Mouse (Mus musculus): ENCODE results near the gene Tgfbr2. TPM values are rescaled to one million over a fixed set of nuclear protein-coding genes. Genes with fewer than 3 reads are reported as not detected.

The Tgfbr2 gene
- polyA plus RNA-seq, 1 experiment from 2014 or later: 33.8 TPM

DNA sequence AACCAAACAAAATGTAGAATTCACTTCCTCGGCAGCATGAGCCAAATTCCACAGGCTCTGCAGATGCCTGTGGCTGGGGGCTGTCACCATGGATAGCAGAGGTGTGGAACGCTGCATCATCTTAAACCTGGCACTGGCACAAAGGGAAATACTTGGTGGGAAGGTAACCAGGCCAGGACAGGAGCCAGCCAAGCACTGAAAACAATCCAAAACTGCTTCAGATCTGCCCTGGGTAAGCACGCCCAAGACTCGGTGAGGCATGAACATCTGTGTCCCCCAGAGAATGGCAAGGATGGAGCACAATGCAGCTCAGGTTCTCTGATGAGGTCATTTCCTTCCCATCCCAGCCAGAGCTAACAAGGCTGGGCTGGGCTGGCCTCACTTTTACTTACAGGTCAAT, 43.6 kb upstream of the Tgfbr2 start:
- Histone ChIP-seq H3K27ac (ENCODE audit: low read length) (peak overlapping the region; percentile 66), H3K36me3 (ENCODE audit: control insufficient read depth, insufficient read depth, low read length) (no peaks in the 10 kb centered on the region)
- WGBS: 31% methylated on average over 4 of the region's 4 CpGs

GRCm38 (mm10) chr9:116217099-116217498, 41.9 kb upstream of the Tgfbr2 start:
- 85% methylated on average over 7 of the region's 7 CpGs for WGBS
- Histone ChIP-seq H3K27me3 (ENCODE audit: control insufficient read depth, insufficient read depth, low read length) (no peaks in the 10 kb centered on the region), H3K9me3 (replicated peaks; ENCODE audit: control insufficient read depth, low read length) (no peaks in the 10 kb centered on the region), H3K4me2 (ENCODE audit: low read depth, low read length) (no peak overlapping the region), H3K4me1 (ENCODE audit: control insufficient read depth, insufficient read depth, low read length) (peaks cover 21% of the 10 kb centered on the region), H3K36me3 (ENCODE audit: control insufficient read depth, insufficient read depth, low read length) (no peaks in the 10 kb centered on the region), H3K9ac (ENCODE audit: low read length) (no peak overlapping the region), H3K4me3 (replicated peaks; ENCODE audit: low read length) (no peak overlapping the region), H3K27ac (ENCODE audit: low read length) (no peak overlapping the region)
- ATAC-seq (ENCODE audit: insufficient read depth, low FRiP score): no peak

More for the DNA sequence above, 43.6 kb upstream of the Tgfbr2 start:
- Histone ChIP-seq H3K4me2 (ENCODE audit: low read depth, low read length) (no peak overlapping the region), H3K9ac (ENCODE audit: low read length) (no peak overlapping the region), H3K9me3 (replicated peaks; ENCODE audit: control insufficient read depth, low read length) (no peaks in the 10 kb centered on the region), H3K4me1 (ENCODE audit: control insufficient read depth, insufficient read depth, low read length) (peaks cover 14% of the 10 kb centered on the region), H3K4me3 (replicated peaks; ENCODE audit: low read length) (no peak overlapping the region), H3K27me3 (ENCODE audit: control insufficient read depth, insufficient read depth, low read length) (no peaks in the 10 kb centered on the region)
- ATAC-seq (ENCODE audit: insufficient read depth, low FRiP score): peak; percentile 61; the same call in 1 of the 2 replicates

DNA sequence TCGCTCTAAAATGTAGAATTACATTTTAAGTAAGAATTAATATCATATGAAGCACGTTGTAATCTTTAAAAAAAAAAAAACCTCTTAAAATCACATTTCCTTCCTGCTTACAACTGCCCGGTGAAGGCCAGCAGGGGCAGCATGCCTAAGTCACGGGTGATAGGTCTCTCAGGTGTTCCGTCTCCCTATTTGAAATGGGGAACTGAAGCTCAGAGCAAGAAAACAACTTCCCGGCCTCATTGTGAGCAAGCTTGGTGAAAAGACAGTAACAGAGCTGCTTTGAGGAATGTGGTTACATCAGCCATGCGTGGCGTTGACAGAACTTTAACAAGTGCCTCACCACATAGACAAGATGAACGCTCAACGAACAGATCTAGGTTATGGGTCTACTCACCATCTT, 41.5 kb upstream of the Tgfbr2 start:
- 83% methylated on average over 10 of the region's 10 CpGs for WGBS
- Histone ChIP-seq H3K4me2 (ENCODE audit: low read depth, low read length) (no peak overlapping the region), H3K9ac (ENCODE audit: low read length) (no peak overlapping the region), H3K27ac (ENCODE audit: low read length) (no peak overlapping the region), H3K36me3 (ENCODE audit: control insufficient read depth, insufficient read depth, low read length) (no peaks in the 10 kb centered on the region), H3K27me3 (ENCODE audit: control insufficient read depth, insufficient read depth, low read length) (no peaks in the 10 kb centered on the region), H3K9me3 (replicated peaks; ENCODE audit: control insufficient read depth, low read length) (no peaks in the 10 kb centered on the region), H3K4me1 (ENCODE audit: control insufficient read depth, insufficient read depth, low read length) (peaks cover 21% of the 10 kb centered on the region), H3K4me3 (replicated peaks; ENCODE audit: low read length) (no peak overlapping the region)
- ATAC-seq (ENCODE audit: insufficient read depth, low FRiP score): no peak

DNA sequence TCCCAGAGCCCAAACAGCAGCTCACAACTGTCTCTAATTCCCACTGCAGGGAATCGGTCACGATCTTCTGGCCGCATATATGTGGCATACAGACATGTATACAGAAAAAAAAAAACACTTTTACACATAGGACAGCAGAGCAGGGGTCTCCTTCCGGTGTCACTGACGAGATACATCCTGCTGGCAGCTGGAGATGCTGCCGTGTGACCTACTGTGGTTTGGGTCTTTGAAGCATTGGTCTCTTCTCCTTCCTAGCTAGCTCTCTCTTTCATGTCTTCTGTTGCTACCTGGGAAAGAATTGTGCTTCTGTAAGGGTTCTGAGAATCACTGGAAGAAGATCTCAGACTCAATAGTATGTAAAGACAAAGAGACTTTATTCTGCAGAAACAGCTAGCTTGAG, 39.1 kb upstream of the Tgfbr2 start:
- Histone ChIP-seq H3K36me3 (ENCODE audit: control insufficient read depth, insufficient read depth, low read length) (no peaks in the 10 kb centered on the region), H3K27ac (ENCODE audit: low read length) (no peak overlapping the region), H3K4me2 (ENCODE audit: low read depth, low read length) (no peak overlapping the region), H3K9ac (ENCODE audit: low read length) (no peak overlapping the region), H3K4me3 (replicated peaks; ENCODE audit: low read length) (no peak overlapping the region), H3K9me3 (replicated peaks; ENCODE audit: control insufficient read depth, low read length) (no peaks in the 10 kb centered on the region), H3K4me1 (ENCODE audit: control insufficient read depth, insufficient read depth, low read length) (peaks cover 16% of the 10 kb centered on the region), H3K27me3 (ENCODE audit: control insufficient read depth, insufficient read depth, low read length) (no peaks in the 10 kb centered on the region)
- no peak for ATAC-seq (ENCODE audit: insufficient read depth, low FRiP score)
- WGBS: 73% methylated on average over 6 of the region's 6 CpGs

GRCm38 (mm10) chr9:116212915-116213619, 37.9 kb upstream of the Tgfbr2 start:
- no peak overlapping the region for H3K9ac ChIP-seq (ENCODE audit: low read length)
- no peaks in the 10 kb centered on the region for H3K36me3 ChIP-seq (ENCODE audit: control insufficient read depth, insufficient read depth, low read length)
- peak; percentile 42; the same call in 1 of the 2 replicates for ATAC-seq (ENCODE audit: insufficient read depth, low FRiP score)
- no peaks in the 10 kb centered on the region for H3K9me3 ChIP-seq (replicated peaks; ENCODE audit: control insufficient read depth, low read length)
- H3K4me1 ChIP-seq (ENCODE audit: control insufficient read depth, insufficient read depth, low read length): peaks cover 8% of the 10 kb centered on the region
- H3K4me2 ChIP-seq (ENCODE audit: low read depth, low read length): no peak overlapping the region
- H3K27me3 ChIP-seq (ENCODE audit: control insufficient read depth, insufficient read depth, low read length): no peaks in the 10 kb centered on the region
- WGBS: 65% methylated on average over 8 of the region's 8 CpGs
- H3K27ac ChIP-seq (ENCODE audit: low read length): peak overlapping the region; percentile 34; the same call in 1 of the 2 replicates
- H3K4me3 ChIP-seq (replicated peaks; ENCODE audit: low read length): no peak overlapping the region

- no peak overlapping the region for H3K9ac ChIP-seq (ENCODE audit: low read length)
- no peak overlapping the region for H3K4me3 ChIP-seq (replicated peaks; ENCODE audit: low read length)
- no peak overlapping the region for H3K27ac ChIP-seq (ENCODE audit: low read length)
- peaks cover 8% of the 10 kb centered on the region for H3K4me1 ChIP-seq (ENCODE audit: control insufficient read depth, insufficient read depth, low read length)
- H3K27me3 ChIP-seq (ENCODE audit: control insufficient read depth, insufficient read depth, low read length): no peaks in the 10 kb centered on the region
- 73% methylated on average over 12 of the region's 12 CpGs for WGBS
- no peak for ATAC-seq (ENCODE audit: insufficient read depth, low FRiP score)
- no peak overlapping the region for H3K4me2 ChIP-seq (ENCODE audit: low read depth, low read length)
- H3K9me3 ChIP-seq (replicated peaks; ENCODE audit: control insufficient read depth, low read length): no peaks in the 10 kb centered on the region
- no peaks in the 10 kb centered on the region for H3K36me3 ChIP-seq (ENCODE audit: control insufficient read depth, insufficient read depth, low read length)
Observed at GRCm38 (mm10) chr9:116212069-116212468, 36.9 kb upstream of the Tgfbr2 start.

GRCm38 (mm10) chr9:116208169-116208904, 33.2 kb upstream of the Tgfbr2 start:
- H3K4me2 ChIP-seq (ENCODE audit: low read depth, low read length): no peak overlapping the region
- H3K4me3 ChIP-seq (replicated peaks; ENCODE audit: low read length): no peak overlapping the region
- no peak overlapping the region for H3K9ac ChIP-seq (ENCODE audit: low read length)
- peaks cover 7% of the 10 kb centered on the region for H3K4me1 ChIP-seq (ENCODE audit: control insufficient read depth, insufficient read depth, low read length)
- whole genome bisulfite sequencing: 76% methylated on average over 16 of the region's 16 CpGs
- H3K27me3 ChIP-seq (ENCODE audit: control insufficient read depth, insufficient read depth, low read length): no peaks in the 10 kb centered on the region
- no peaks in the 10 kb centered on the region for H3K9me3 ChIP-seq (replicated peaks; ENCODE audit: control insufficient read depth, low read length)
- H3K36me3 ChIP-seq (ENCODE audit: control insufficient read depth, insufficient read depth, low read length): no peaks in the 10 kb centered on the region
- peak overlapping the region; percentile 29; the same call in 1 of the 2 replicates for H3K27ac ChIP-seq (ENCODE audit: low read length)
- ATAC-seq (ENCODE audit: insufficient read depth, low FRiP score): no peak

GRCm38 (mm10) chr9:116206901-116207300, 31.7 kb upstream of the Tgfbr2 start:
- H3K4me1 ChIP-seq (ENCODE audit: control insufficient read depth, insufficient read depth, low read length): no peaks in the 10 kb centered on the region
- no peaks in the 10 kb centered on the region for H3K27me3 ChIP-seq (ENCODE audit: control insufficient read depth, insufficient read depth, low read length)
- no peak for ATAC-seq (ENCODE audit: insufficient read depth, low FRiP score)
- no peaks in the 10 kb centered on the region for H3K9me3 ChIP-seq (replicated peaks; ENCODE audit: control insufficient read depth, low read length)
- H3K9ac ChIP-seq (ENCODE audit: low read length): no peak overlapping the region
- no peaks in the 10 kb centered on the region for H3K36me3 ChIP-seq (ENCODE audit: control insufficient read depth, insufficient read depth, low read length)
- no peak overlapping the region for H3K27ac ChIP-seq (ENCODE audit: low read length)
- WGBS: 58% methylated on average over 2 of the region's 2 CpGs
- no peak overlapping the region for H3K4me3 ChIP-seq (replicated peaks; ENCODE audit: low read length)
- H3K4me2 ChIP-seq (ENCODE audit: low read depth, low read length): no peak overlapping the region

GRCm38 (mm10) chr9:116203675-116204074, 28.5 kb upstream of the Tgfbr2 start:
- no peaks in the 10 kb centered on the region for H3K27me3 ChIP-seq (ENCODE audit: control insufficient read depth, insufficient read depth, low read length)
- no peak overlapping the region for H3K9ac ChIP-seq (ENCODE audit: low read length)
- H3K4me1 ChIP-seq (ENCODE audit: control insufficient read depth, insufficient read depth, low read length): no peaks in the 10 kb centered on the region
- ATAC-seq (ENCODE audit: insufficient read depth, low FRiP score): no peak
- H3K27ac ChIP-seq (ENCODE audit: low read length): no peak overlapping the region
- no peak overlapping the region for H3K4me3 ChIP-seq (replicated peaks; ENCODE audit: low read length)
- WGBS: 95% methylated on average over 1 of the region's 1 CpGs
- no peaks in the 10 kb centered on the region for H3K36me3 ChIP-seq (ENCODE audit: control insufficient read depth, insufficient read depth, low read length)
- no peaks in the 10 kb centered on the region for H3K9me3 ChIP-seq (replicated peaks; ENCODE audit: control insufficient read depth, low read length)
- H3K4me2 ChIP-seq (ENCODE audit: low read depth, low read length): no peak overlapping the region

Measured in stomach, embryonic 16.5 days (tissue).